Mouse (Mus musculus) kidney, adult 2 months (tissue): ENCODE results near the gene Fam210b. TPM values are rescaled to one million over a fixed set of nuclear protein-coding genes. Genes with fewer than 3 reads are reported as not detected.
A peak's percentile ranks its signal among the peaks of the same experiment; 100 is the strongest.

ENCODE experiments used
- DNase-seq: peaks from one replicate; pipeline ENCODE4 v3.0.0; 2021
- H3K27ac ChIP-seq: fragments of 200-500 bp; 2 replicates; pipeline ENCODE4 v1.5.1; 2012; ENCODE audit warnings: low read depth, low read length, control low read depth, inconsistent platforms; ENCODE audit not compliant: insufficient read depth
- H3K27me3 ChIP-seq: fragments of 200-500 bp; replicated peaks from 2 replicates; pipeline ENCODE4 v1.6.1; 2012; ENCODE audit warnings: mild to moderate bottlenecking, moderate library complexity, low read length, inconsistent platforms; ENCODE audit not compliant: control insufficient read depth, insufficient read depth
- H3K36me3 ChIP-seq: fragments of 200-500 bp; 2 replicates; pipeline ENCODE4 v1.6.1; 2012; ENCODE audit warnings: mild to moderate bottlenecking, moderate library complexity, low read length, inconsistent platforms; ENCODE audit not compliant: control insufficient read depth, insufficient read depth
- H3K4me1 ChIP-seq: fragments of 200-500 bp; 2 replicates; pipeline ENCODE4 v1.6.1; 2011; ENCODE audit warnings: low read length; ENCODE audit not compliant: control insufficient read depth, insufficient read depth
- H3K4me3 ChIP-seq: fragments of 200-500 bp; 2 replicates; pipeline ENCODE4 v1.5.1; 2011; ENCODE audit warnings: mild to moderate bottlenecking, low read depth, low read length, control low read depth; ENCODE audit not compliant: insufficient read depth
- CTCF ChIP-seq: fragments of 200-500 bp; conservative IDR thresholded peaks from 2 replicates; pipeline ENCODE4 v1.5.1; 2011; ENCODE audit warnings: low read depth, mild to moderate bottlenecking, control low read depth, low read length, moderate library complexity, mixed read lengths; ENCODE audit not compliant: insufficient read depth, insufficient read length
- POLR2A ChIP-seq: fragments of 200-500 bp; IDR thresholded peaks from one replicate; pipeline ENCODE4 v1.6.1; 2011; ENCODE audit warnings: low read depth, low read length, control low read depth
- WGBS: fragments of 180-500 bp; shearing (Covaris S2); methylation state at CpG from one replicate; pipeline ENCODE4 v1.1.7; 2018; 5-methylcytosine and 5-hydroxymethylcytosine counted together
- polyA plus RNA-seq: library from polyadenylated mRNA; depleted of rRNA; stranded (reverse); fragments of >200 nt; gene quantifications from 2 replicates; pipeline ENCODE4 v1.2.3, GENCODE M21; 2012

Fam210b gene
- polyA plus RNA-seq, 1 experiment = 16.3 TPM

DNA sequence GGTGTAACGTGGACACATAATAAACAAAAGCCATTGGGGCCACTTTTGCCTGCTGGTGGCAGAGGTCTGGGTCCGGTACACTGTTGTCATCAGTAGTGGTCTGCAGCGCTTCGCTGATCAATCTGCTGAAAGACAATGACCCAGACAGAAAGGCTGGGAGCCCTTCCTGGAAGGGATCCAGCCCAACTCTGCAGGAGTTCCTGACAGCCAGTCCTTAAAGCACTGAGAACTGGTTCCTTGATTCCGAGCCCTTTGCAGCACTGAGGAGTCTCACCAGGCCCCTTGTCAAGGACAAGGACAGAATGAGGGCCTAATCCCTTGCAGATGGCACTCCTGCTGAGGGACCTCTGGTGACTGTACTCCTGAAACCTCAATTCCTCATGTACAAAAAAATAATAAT is 3.8 kb upstream of the Fam210b start:
- no peak overlapping the region for H3K4me3 ChIP-seq
- WGBS = 53% methylated on average over 5 of the region's 5 CpGs
- TF ChIP-seq CTCF = no peak
- TF ChIP-seq POLR2A = no peak
- no peak for DNase-seq
- no peak overlapping the region for H3K27ac ChIP-seq
- peaks cover 4% of the 10 kb centered on the region; the same call in 1 of the 2 replicates for H3K4me1 ChIP-seq
- no peaks in the 10 kb centered on the region for H3K27me3 ChIP-seq
- no peaks in the 10 kb centered on the region for H3K36me3 ChIP-seq

DNA sequence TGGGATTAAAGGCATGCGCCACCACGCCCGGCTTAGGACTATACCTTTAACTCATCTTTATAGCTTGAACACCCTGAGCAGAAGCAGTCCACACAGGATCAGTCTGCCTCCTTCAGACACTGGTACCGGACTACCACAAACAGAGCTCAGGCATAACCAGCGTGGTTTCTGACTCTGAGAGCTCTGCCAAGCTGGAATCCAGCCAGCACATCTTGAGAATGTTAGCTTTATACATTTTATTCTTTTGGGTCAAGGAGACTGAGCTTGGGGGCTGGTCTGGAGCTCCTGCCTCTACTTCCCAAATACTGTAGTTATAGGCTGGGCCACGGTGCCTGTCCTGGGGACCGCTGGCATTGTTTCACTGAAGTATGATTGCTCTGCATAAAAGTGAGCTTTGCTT is 1.6 kb upstream of the Fam210b start:
- Histone ChIP-seq H3K36me3 (no peaks in the 10 kb centered on the region), H3K4me3 (no peak overlapping the region), H3K4me1 (peaks cover 4% of the 10 kb centered on the region; the same call in 1 of the 2 replicates), H3K27ac (no peak overlapping the region), H3K27me3 (no peaks in the 10 kb centered on the region)
- TF ChIP-seq CTCF (no peak), POLR2A (no peak)
- peak; percentile 4 for DNase-seq
- WGBS = 84% methylated on average over 7 of the region's 7 CpGs

GRCm38 (mm10) chr2:172344669-172345068 is 696 bp upstream of the Fam210b start:
- H3K27me3 ChIP-seq = no peaks in the 10 kb centered on the region
- WGBS = 24% methylated on average over 5 of the region's 5 CpGs
- TF ChIP-seq POLR2A = no peak
- no peak for TF ChIP-seq CTCF
- no peak for DNase-seq
- H3K4me3 ChIP-seq = no peak overlapping the region
- no peaks in the 10 kb centered on the region for H3K36me3 ChIP-seq
- H3K4me1 ChIP-seq = peaks cover 4% of the 10 kb centered on the region; the same call in 1 of the 2 replicates
- H3K27ac ChIP-seq = no peak overlapping the region

DNA sequence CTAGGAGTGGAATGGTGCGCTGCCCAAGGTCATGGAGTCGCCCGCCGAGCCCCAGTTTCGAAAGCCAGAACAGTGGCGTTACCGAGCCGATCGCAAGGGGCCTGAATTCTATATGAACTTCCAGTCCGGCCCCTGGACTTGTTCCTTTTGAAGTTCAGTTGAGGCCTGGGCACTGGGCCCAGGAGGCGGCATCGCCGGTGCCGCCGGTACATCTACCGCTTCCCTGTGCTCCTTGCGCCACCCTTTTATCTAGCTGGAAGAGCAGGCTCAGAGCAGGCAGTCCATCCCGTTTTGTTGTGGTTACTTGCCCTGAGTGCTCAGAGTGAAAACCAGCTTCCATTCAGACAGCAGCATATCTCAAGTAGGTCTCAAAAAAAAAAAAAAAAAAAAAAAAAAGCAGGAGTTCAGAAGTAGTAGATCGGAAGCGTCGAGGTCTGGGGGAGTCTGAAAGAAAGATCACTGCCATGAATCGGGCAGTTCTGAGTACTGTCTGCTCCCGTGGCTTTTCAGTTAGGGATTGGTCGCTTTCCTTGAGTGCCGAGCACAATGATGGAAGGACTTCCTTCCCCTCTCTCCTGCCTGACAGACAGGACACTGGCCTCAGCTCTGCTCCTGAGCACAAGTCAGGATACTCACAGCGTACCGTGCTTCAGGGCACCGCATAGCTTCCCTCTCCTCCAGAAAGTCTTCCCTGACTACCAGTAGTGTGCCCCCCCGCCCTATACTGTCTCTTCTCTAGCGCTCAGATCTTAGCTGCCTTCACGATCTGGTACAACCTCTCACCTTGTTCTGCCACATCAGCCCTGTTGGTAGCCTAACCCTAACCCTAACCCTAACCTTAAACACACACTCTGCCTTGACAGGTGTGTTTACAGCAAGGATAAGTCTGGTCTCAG is 917 bp downstream of the Fam210b start:
- peak overlapping the region; percentile 96 for H3K4me3 ChIP-seq
- no peaks in the 10 kb centered on the region for H3K27me3 ChIP-seq
- 14% methylated on average over 31 of the region's 31 CpGs for WGBS
- H3K36me3 ChIP-seq = no peaks in the 10 kb centered on the region
- peak; percentile 67 for DNase-seq
- H3K27ac ChIP-seq = no peak overlapping the region
- TF ChIP-seq CTCF (0 out of 2 replicates have a peak, but pooled peaks have one; percentile 11), POLR2A (no peak)
- peaks cover 4% of the 10 kb centered on the region; the same call in 1 of the 2 replicates for H3K4me1 ChIP-seq

- TF ChIP-seq CTCF (no peak), POLR2A (no peak)
- peaks cover 4% of the 10 kb centered on the region; the same call in 1 of the 2 replicates for H3K4me1 ChIP-seq
- no peaks in the 10 kb centered on the region for H3K27me3 ChIP-seq
- H3K36me3 ChIP-seq = no peaks in the 10 kb centered on the region
- no peak overlapping the region for H3K27ac ChIP-seq
- DNase-seq = no peak
- H3K4me3 ChIP-seq = no peak overlapping the region
- WGBS = 86% methylated on average over 8 of the region's 8 CpGs
Observed at GRCm38 (mm10) chr2:172346933-172347611, 1.7 kb downstream of the Fam210b start.

GRCm38 (mm10) chr2:172348297-172348950 is 3.1 kb downstream of the Fam210b start:
- no peaks in the 10 kb centered on the region for H3K27me3 ChIP-seq
- no peak for TF ChIP-seq CTCF
- H3K27ac ChIP-seq = no peak overlapping the region
- no peaks in the 10 kb centered on the region for H3K36me3 ChIP-seq
- no peak for DNase-seq
- peaks cover 4% of the 10 kb centered on the region; the same call in 1 of the 2 replicates for H3K4me1 ChIP-seq
- WGBS = 70% methylated on average over 3 of the region's 3 CpGs
- H3K4me3 ChIP-seq = no peak overlapping the region
